Mouse (Mus musculus) embryonic facial prominence, embryonic 14.5 days (tissue): ENCODE results near the gene Commd1. TPM values are rescaled to one million over a fixed set of nuclear protein-coding genes. Genes with fewer than 3 reads are reported as not detected.

Experiments
- ATAC-seq: fragments of 200-750 bp; cut with Nextera tagmentation; 2 replicates; pipeline ENCODE4 v1.8.0; 2017; ENCODE audit warnings: low read depth, moderate number of reproducible peaks, moderate TSS enrichment
- DNase-seq: peaks from one replicate; pipeline ENCODE4 v3.0.0-alpha.2; 2015; ENCODE audit warnings: low spot score
- H3K27ac ChIP-seq: fragments of 300-500 bp; sonication (generic); replicated peaks from 2 replicates; pipeline ENCODE4 v1.5.1; 2014; ENCODE audit warnings: low read depth, mild to moderate bottlenecking, low read length, moderate library complexity
- H3K27me3 ChIP-seq: fragments of 300-500 bp; sonication (generic); replicated peaks from 2 replicates; pipeline ENCODE4 v1.6.1; 2014; ENCODE audit warnings: low read length; ENCODE audit not compliant: control insufficient read depth, insufficient read depth
- H3K36me3 ChIP-seq: fragments of 300-500 bp; sonication (generic); 2 replicates; pipeline ENCODE4 v1.6.1; 2014; ENCODE audit warnings: low read length, mixed read lengths; ENCODE audit not compliant: control insufficient read depth, insufficient read depth
- H3K4me1 ChIP-seq: fragments of 300-500 bp; sonication (generic); 2 replicates; pipeline ENCODE4 v1.6.1; 2014; ENCODE audit warnings: antibody characterized with exemption, low read length; ENCODE audit not compliant: control insufficient read depth, insufficient read depth
- H3K4me2 ChIP-seq: fragments of 300-500 bp; sonication (generic); 2 replicates; pipeline ENCODE4 v1.6.1; 2014; ENCODE audit warnings: low read depth, mild to moderate bottlenecking, low read length, moderate library complexity, mixed read lengths
- H3K4me3 ChIP-seq: fragments of 300-500 bp; sonication (generic); 2 replicates; pipeline ENCODE4 v1.5.1; 2014; ENCODE audit warnings: low read depth, mild to moderate bottlenecking, low read length
- H3K9ac ChIP-seq: fragments of 300-500 bp; sonication (generic); 2 replicates; pipeline ENCODE4 v1.6.1; 2014; ENCODE audit warnings: low read depth, mild to moderate bottlenecking, low read length, moderate library complexity, mixed read lengths
- H3K9me3 ChIP-seq: fragments of 300-500 bp; sonication (generic); 2 replicates; pipeline ENCODE4 v1.6.1; 2016; ENCODE audit warnings: low read length; ENCODE audit not compliant: control insufficient read depth
- WGBS: fragments of 180-500 bp; shearing (Covaris S2); extraction: QIAGEN DNeasy Blood & Tissue Kit; methylation state at CpG from one replicate; pipeline ENCODE4 v1.1.7; 2014; 5-methylcytosine and 5-hydroxymethylcytosine counted together
- polyA plus RNA-seq: library from polyadenylated mRNA; unstranded; fragments of >200 nt; fragmentation: Nextera tagmentation; extraction: Ambion mirVana; gene quantifications from 2 replicates; pipeline ENCODE4 v1.2.1, GENCODE M21; 2014

The Commd1 gene
- polyA plus RNA-seq, 1 experiment from 2014 or later, result 376 TPM

- H3K27me3 ChIP-seq, result no peaks in the 10 kb centered on the region
- H3K36me3 ChIP-seq, result peaks cover 6% of the 10 kb centered on the region; the same call in 1 of the 2 replicates
- no peak overlapping the region for H3K9ac ChIP-seq
- H3K4me1 ChIP-seq, result peaks cover 9% of the 10 kb centered on the region
- DNase-seq, result no peak
- H3K4me2 ChIP-seq, result peak overlapping the region; percentile 76
- ATAC-seq, result no peak
- peak overlapping the region; percentile 96; the same call in 1 of the 2 replicates for H3K27ac ChIP-seq
- WGBS, result 69% methylated on average over 6 of the region's 6 CpGs
- H3K4me3 ChIP-seq, result no peak overlapping the region
- H3K9me3 ChIP-seq, result no peaks in the 10 kb centered on the region
These were observed 664 bp upstream of the Commd1 start for GRCm38 (mm10) chr11:22982846-22983245.

DNA sequence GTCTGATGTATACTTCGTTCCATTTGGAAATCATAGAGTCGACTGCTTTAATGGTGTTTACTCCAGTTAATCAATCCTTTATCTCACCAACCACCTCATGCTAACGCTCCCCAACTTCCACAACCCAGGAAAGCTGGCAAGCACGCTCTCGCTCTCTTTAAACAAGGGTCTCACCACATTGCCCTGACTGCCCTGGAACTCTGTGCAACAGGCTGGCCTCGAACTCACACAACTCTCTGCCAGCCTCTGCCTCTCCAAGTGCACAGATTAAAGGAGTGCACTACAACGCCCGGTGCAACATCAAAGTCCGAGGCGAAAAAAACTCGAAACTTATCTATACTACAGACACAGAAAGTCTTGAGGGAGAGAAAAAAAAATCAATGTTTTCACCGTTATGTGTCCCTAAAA lies 635 bp downstream of the Commd1 start:
- WGBS, result 3% methylated on average over 12 of the region's 12 CpGs
- DNase-seq (no peak), ATAC-seq (peak; percentile 35)
- peak overlapping the region; percentile 76 for H3K4me2 ChIP-seq
- peaks cover 19% of the 10 kb centered on the region for H3K36me3 ChIP-seq
- H3K27me3 ChIP-seq, result no peaks in the 10 kb centered on the region
- H3K4me3 ChIP-seq, result peak overlapping the region; percentile 75
- H3K9me3 ChIP-seq, result no peaks in the 10 kb centered on the region
- H3K9ac ChIP-seq, result peak overlapping the region; percentile 82
- H3K4me1 ChIP-seq, result peaks cover 9% of the 10 kb centered on the region
- peak overlapping the region; percentile 96 for H3K27ac ChIP-seq

DNA sequence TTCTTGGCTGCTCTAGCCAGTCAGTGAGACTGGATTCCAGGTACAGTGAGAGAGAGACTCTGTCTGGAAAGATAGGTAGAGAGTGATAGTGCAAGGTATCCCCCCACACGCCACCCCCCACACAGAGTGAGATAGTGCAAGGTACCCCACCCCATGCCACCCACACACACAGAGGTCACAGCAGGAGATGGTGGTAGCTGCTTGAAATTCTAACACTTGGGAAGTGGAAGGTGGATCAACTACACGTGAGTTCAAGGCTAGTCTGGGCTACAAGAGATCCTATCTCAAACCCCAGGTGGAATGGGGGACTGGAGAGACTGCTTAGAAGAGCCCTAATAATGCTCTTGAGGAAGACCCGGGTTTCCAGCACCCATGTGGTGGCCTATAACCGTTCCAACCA lies 1.1 kb downstream of the Commd1 start:
- Histone ChIP-seq H3K27ac (peak overlapping the region; percentile 96; the same call in 1 of the 2 replicates), H3K27me3 (no peaks in the 10 kb centered on the region), H3K4me1 (peaks cover 9% of the 10 kb centered on the region), H3K9me3 (no peaks in the 10 kb centered on the region), H3K9ac (peak overlapping the region; percentile 82), H3K36me3 (peaks cover 24% of the 10 kb centered on the region), H3K4me3 (peak overlapping the region; percentile 75), H3K4me2 (peak overlapping the region; percentile 76)
- DNase-seq (no peak), ATAC-seq (no peak)
- WGBS, result 51% methylated on average over 4 of the region's 4 CpGs

GRCm38 (mm10) chr11:22979221-22979620 lies 3.0 kb downstream of the Commd1 start:
- Histone ChIP-seq H3K4me3 (no peak overlapping the region), H3K27ac (no peak overlapping the region), H3K4me1 (peaks cover 9% of the 10 kb centered on the region), H3K27me3 (no peaks in the 10 kb centered on the region), H3K9ac (no peak overlapping the region), H3K36me3 (peaks cover 32% of the 10 kb centered on the region), H3K4me2 (no peak overlapping the region), H3K9me3 (peaks cover 3% of the 10 kb centered on the region; the same call in 1 of the 2 replicates)
- ATAC-seq (no peak), DNase-seq (no peak)
- WGBS, result 71% methylated on average over 1 of the region's 1 CpGs

DNA sequence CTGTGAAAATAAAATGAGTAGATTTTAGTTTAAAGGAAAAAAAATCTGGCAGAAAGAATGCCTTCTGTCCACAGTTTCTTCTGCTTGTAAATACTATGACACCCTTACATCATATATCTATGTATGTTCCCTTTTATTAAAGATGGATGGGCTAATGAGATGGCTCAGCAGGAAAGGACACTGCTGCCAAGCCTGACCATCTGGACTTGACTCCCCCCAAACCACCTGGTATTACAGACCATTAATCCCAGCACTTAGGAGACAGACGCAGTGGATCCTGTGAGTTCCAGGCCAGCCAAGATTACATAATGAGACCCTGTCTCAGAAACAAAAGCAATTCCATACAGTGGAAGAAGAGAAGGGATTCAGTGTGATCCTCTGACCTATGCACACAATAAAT lies 3.5 kb downstream of the Commd1 start:
- Histone ChIP-seq H3K4me2 (no peak overlapping the region), H3K9ac (no peak overlapping the region), H3K4me1 (peaks cover 9% of the 10 kb centered on the region), H3K4me3 (no peak overlapping the region), H3K27ac (no peak overlapping the region), H3K9me3 (peaks cover 8% of the 10 kb centered on the region), H3K27me3 (no peaks in the 10 kb centered on the region), H3K36me3 (peaks cover 37% of the 10 kb centered on the region)
- WGBS, result 57% methylated on average over 1 of the region's 1 CpGs
- DNase-seq (no peak), ATAC-seq (no peak)

DNA sequence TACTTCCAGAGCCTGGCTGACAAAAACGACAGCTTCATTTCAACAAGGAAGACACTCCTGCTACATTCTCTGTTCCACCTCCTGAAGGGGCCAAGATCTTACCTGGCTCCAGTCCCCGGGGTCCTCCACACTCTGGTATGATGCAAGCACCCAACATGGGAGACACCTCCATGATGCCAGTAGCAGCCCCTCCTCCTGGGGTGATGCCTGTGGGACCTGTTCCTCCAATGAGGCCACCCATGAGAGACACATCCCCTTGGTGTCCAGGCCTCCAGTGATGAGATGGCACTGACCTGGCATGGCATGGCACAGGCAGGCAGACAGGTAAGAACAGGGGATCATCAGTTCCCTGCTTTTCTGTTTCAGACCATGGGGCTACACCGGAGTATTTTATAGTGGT lies 4.0 kb downstream of the Commd1 start:
- H3K4me2 ChIP-seq, result no peak overlapping the region
- H3K9ac ChIP-seq, result no peak overlapping the region
- ATAC-seq, result no peak
- no peak for DNase-seq
- H3K27ac ChIP-seq, result no peak overlapping the region
- H3K9me3 ChIP-seq, result peaks cover 13% of the 10 kb centered on the region
- H3K4me3 ChIP-seq, result no peak overlapping the region
- 85% methylated on average over 3 of the region's 3 CpGs for WGBS
- no peaks in the 10 kb centered on the region for H3K27me3 ChIP-seq
- peaks cover 9% of the 10 kb centered on the region for H3K4me1 ChIP-seq
- peaks cover 42% of the 10 kb centered on the region for H3K36me3 ChIP-seq

DNA sequence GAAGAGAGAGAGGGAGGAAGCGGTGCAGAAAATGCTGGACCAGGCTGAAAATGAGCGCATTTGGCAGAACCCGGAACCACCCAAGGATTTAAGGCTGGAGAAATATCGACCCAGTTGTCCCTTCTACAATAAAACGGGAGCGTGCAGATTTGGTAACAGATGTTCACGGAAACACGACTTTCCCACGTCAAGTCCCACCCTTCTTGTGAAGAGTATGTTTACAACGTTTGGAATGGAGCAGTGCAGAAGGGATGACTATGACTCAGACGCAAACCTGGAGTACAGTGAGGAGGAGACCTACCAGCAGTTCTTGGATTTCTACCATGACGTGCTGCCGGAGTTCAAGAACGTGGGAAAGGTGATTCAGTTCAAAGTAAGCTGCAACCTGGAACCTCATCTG lies 8.6 kb downstream of the Commd1 start:
- Histone ChIP-seq H3K9me3 (peaks cover 45% of the 10 kb centered on the region), H3K9ac (peak overlapping the region; percentile 67), H3K36me3 (peaks cover 56% of the 10 kb centered on the region), H3K4me1 (no peaks in the 10 kb centered on the region), H3K4me3 (peak overlapping the region; percentile 60), H3K27me3 (no peaks in the 10 kb centered on the region), H3K4me2 (peak overlapping the region; percentile 61), H3K27ac (peak overlapping the region; percentile 85)
- no peak for ATAC-seq
- WGBS, result 50% methylated on average over 14 of the region's 14 CpGs
- DNase-seq, result peak; percentile 31

- Histone ChIP-seq H3K4me2 (peak overlapping the region; percentile 70), H3K4me3 (peak overlapping the region; percentile 60), H3K4me1 (no peaks in the 10 kb centered on the region), H3K9me3 (peaks cover 50% of the 10 kb centered on the region), H3K9ac (peak overlapping the region; percentile 70), H3K27me3 (no peaks in the 10 kb centered on the region), H3K27ac (peak overlapping the region; percentile 85), H3K36me3 (peaks cover 51% of the 10 kb centered on the region)
- DNase-seq (peak; percentile 86), ATAC-seq (peak; percentile 68)
- whole genome bisulfite sequencing, result 50% methylated on average over 45 of the region's 46 CpGs
These were observed 9.2 kb downstream of the Commd1 start for GRCm38 (mm10) chr11:22972746-22973526.
